Mouse (Mus musculus) testis, adult 2 months (tissue): ENCODE data around the gene Ttc22. TPM values are rescaled to one million over a fixed set of nuclear protein-coding genes. Genes with fewer than 3 reads are reported as not detected.

ENCODE experiments used
- H3K27ac ChIP-seq: fragments of 200-500 bp; 2 replicates; pipeline ENCODE4 v1.5.1; 2012; ENCODE audit warnings: low read depth, low read length; ENCODE audit not compliant: control insufficient read depth, insufficient read depth
- H3K27me3 ChIP-seq: fragments of 200-500 bp; 2 replicates; pipeline ENCODE4 v1.6.1; 2012; ENCODE audit warnings: mild to moderate bottlenecking, low read length, moderate library complexity; ENCODE audit not compliant: control insufficient read depth, insufficient read depth
- H3K36me3 ChIP-seq: fragments of 200-500 bp; 2 replicates; pipeline ENCODE4 v1.6.1; 2012; ENCODE audit warnings: mild to moderate bottlenecking, low read length; ENCODE audit not compliant: control insufficient read depth, insufficient read depth
- H3K4me1 ChIP-seq: fragments of 200-500 bp; 2 replicates; pipeline ENCODE4 v1.6.1; 2012; ENCODE audit warnings: low read length; ENCODE audit not compliant: control insufficient read depth, insufficient read depth
- H3K4me3 ChIP-seq: fragments of 200-500 bp; 2 replicates; pipeline ENCODE4 v1.5.1; 2012; ENCODE audit warnings: low read depth, mild to moderate bottlenecking, low read length, moderate library complexity, mixed read lengths; ENCODE audit not compliant: control insufficient read depth
- CTCF ChIP-seq: fragments of 200-500 bp; IDR thresholded peaks from 2 replicates; pipeline ENCODE4 v1.5.1; 2012; ENCODE audit warnings: low read depth, mild to moderate bottlenecking, inconsistent platforms, low read length, moderate library complexity; ENCODE audit not compliant: control insufficient read depth, insufficient read depth, insufficient replicate concordance
- POLR2A ChIP-seq: fragments of 200-500 bp; IDR thresholded peaks from 2 replicates; pipeline ENCODE4 v1.6.1; 2012; ENCODE audit warnings: low read depth, mild to moderate bottlenecking, inconsistent platforms, low read length, moderate library complexity; ENCODE audit not compliant: control insufficient read depth
- polyA plus RNA-seq: library from polyadenylated mRNA; depleted of rRNA; stranded (reverse); fragments of >200 nt; gene quantifications from 2 replicates; pipeline ENCODE4 v1.2.3, GENCODE M21; 2012

Gene Ttc22
- polyA plus RNA-seq, 1 experiment = 1.8 TPM

DNA sequence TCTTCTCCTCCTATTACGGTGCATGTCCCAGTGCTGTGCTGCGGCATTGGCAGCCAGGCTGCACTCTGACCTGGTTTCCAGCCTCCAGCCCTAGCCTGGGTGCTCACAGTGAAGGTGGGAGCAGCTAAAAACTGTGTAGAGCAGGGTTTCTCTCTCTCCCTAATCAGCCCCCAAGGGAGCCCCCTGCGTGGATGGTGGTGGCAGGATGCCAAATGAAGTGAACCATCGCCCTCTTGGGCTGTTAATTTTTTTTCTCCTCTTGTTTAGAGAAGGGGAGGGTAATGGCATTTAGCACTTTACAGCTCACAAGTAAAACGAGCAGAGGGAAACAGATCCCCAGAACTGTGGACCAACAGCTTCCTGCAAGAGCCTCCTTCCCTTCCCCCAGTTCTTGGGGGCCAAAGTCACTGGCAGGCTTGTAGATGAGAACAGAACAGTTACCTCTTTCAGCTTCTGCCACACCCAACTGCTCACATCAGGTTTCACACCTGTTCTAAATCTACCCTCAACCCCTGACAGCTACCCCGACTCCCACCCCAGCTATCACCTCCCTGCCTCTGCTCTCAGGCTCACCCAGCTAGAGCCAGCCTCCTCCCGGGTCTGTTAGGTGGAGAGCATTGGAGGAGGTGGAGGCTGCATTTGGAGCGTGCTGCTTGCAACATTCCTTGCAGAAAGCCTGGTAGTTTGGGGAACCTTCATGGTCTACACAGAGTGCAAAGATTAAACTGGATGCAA lies 21.4 kb downstream of the Ttc22 start:
- Histone ChIP-seq H3K4me3 (no peak overlapping the region), H3K4me1 (peaks cover 2% of the 10 kb centered on the region; the same call in 1 of the 2 replicates), H3K27ac (no peak overlapping the region), H3K27me3 (no peaks in the 10 kb centered on the region), H3K36me3 (no peaks in the 10 kb centered on the region)
- TF ChIP-seq POLR2A = no peak
- no peak for TF ChIP-seq CTCF

DNA sequence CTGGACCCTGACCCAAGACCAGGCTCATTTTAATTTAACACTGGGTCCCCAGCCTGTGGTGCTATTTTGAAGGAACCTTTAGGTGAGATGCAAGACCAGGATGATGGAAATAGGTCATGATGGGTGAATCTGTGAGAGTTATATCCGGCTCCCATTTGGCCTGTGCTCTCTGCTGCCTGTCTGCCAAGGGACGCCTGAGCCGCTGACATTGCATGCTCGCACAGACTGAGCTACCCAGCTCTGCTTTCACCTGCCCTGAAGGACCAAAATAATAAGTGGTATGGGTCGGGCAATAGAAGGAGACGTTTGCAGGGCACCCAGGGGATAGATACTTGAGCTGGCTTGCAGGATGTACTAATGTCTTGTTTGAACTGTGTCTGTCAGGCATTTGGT lies 22.0 kb downstream of the Ttc22 start:
- TF ChIP-seq POLR2A = no peak
- no peak for TF ChIP-seq CTCF
- Histone ChIP-seq H3K36me3 (no peaks in the 10 kb centered on the region), H3K27ac (no peak overlapping the region), H3K4me3 (no peak overlapping the region), H3K27me3 (no peaks in the 10 kb centered on the region), H3K4me1 (no peaks in the 10 kb centered on the region; the same call in 1 of the 2 replicates)

DNA sequence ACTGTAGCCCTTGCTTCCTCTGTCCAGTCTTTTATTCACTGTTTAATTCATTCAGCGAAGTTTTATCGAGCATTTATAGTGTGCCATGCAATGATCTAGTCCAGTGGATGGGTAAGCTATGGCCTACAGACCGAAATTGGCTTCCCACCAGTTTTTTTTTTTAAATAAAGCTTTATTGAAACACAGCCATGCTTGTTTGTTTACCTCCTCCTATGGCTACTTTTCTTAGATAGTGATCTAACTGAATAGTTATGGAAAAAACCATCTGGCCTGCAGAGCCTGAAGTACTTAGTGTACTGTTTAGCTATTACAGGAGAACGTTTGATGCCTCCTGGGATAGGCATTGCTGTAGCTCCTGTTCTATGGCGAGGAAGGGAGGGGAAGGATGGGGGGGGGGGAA lies 23.6 kb downstream of the Ttc22 start:
- no peak for TF ChIP-seq POLR2A
- no peak for TF ChIP-seq CTCF
- Histone ChIP-seq H3K27me3 (no peaks in the 10 kb centered on the region), H3K4me3 (no peak overlapping the region), H3K4me1 (peaks cover 3% of the 10 kb centered on the region), H3K27ac (no peak overlapping the region), H3K36me3 (no peaks in the 10 kb centered on the region)

DNA sequence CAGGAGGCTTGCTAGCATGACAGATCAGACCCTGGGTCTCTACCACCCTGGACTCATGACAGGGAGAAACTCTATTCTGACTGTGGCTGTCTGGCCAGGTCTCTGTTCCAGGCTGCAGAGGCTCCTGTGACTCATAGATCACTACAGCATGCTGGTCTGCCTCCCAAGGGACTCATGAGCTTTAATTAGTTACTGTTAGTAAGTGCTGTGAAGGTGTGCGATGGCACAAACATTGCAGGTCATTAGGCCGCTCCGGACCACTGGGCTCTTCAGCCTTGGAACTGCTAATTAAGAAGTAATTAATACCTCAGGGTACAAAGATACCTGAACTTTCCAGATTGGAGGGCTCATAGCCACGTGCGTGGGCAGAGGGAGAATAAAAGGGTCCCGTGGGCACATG lies 24.9 kb downstream of the Ttc22 start:
- no peak for TF ChIP-seq CTCF
- Histone ChIP-seq H3K4me3 (no peak overlapping the region), H3K4me1 (peaks cover 11% of the 10 kb centered on the region), H3K27ac (no peak overlapping the region), H3K27me3 (no peaks in the 10 kb centered on the region), H3K36me3 (no peaks in the 10 kb centered on the region)

DNA sequence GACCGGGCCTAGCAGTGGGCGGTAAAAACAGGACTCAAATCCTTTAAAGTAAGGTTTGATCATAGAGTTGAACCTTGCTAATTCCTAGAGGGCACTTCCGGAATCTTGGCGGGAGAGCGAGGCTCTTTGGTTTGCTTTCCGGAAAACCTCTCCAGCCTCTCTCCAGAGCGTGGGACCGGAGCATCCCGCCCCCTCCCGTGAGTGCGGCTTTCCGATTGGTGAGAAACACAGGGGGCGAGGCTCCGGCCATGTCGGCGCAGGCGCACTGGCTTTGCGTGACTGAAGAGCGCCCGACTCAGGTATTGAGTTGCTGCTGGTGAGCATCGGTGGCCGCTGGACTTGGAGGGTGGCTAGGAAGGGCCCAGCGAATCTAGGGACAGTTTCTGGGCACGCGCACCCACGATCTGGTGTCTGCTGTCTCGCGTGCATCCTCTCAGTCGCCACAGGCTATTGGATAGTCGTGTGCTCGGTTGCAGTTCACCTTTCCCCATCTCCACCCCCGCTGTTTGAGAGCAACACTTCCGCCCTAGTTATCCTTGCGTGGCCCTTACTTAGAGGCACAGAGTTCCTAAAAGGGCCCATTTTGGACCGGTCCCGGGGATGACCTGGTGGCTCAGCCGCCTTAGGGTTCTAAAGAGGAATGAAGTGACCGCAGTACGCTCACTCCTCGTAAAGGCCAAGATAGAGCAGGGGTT lies 28.7 kb downstream of the Ttc22 start, which contains the start of gene Pars2:
Pars2 (plus strand) TSS at position 237 of the 695 bp plus-strand sequence.
- H3K27ac ChIP-seq = peak within 1 kb of the TSS; percentile 59
- TF ChIP-seq CTCF = no peak
- TF ChIP-seq POLR2A = peak; percentile 91

DNA sequence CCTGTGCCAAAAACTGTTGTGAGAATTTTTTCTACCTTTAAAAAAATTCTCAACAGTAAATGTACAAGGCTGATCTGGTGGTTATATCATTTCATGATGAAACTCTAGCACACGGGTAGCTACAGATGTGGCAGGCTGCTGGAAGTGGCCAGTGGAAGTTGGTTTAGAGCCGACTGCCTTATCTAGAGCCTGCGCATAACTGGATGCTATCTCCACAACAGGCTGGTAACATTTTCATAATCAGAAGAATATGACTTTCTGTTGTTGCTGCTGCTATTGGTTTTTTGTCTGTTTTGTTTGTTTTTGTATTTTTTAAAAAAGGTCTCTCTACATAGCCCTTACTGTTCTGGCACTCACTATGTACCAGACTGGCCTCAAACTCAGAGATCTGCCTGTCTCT lies 30.3 kb downstream of the Ttc22 start:
- no peaks in the 10 kb centered on the region for H3K27me3 ChIP-seq
- TF ChIP-seq CTCF (no peak), POLR2A (no peak)
- H3K4me1 ChIP-seq = peaks cover 11% of the 10 kb centered on the region
- H3K27ac ChIP-seq = no peak overlapping the region
- no peaks in the 10 kb centered on the region for H3K36me3 ChIP-seq
- no peak overlapping the region for H3K4me3 ChIP-seq

More for the DNA sequence above, 28.7 kb downstream of the Ttc22 start, which contains the start of gene Pars2:
- no peaks in the 10 kb centered on the region for H3K36me3 ChIP-seq
- peaks cover 11% of the 10 kb centered on the region for H3K4me1 ChIP-seq
- H3K4me3 ChIP-seq = peak within 1 kb of the TSS; percentile 93
- H3K27me3 ChIP-seq = no peaks in the 10 kb centered on the region

DNA sequence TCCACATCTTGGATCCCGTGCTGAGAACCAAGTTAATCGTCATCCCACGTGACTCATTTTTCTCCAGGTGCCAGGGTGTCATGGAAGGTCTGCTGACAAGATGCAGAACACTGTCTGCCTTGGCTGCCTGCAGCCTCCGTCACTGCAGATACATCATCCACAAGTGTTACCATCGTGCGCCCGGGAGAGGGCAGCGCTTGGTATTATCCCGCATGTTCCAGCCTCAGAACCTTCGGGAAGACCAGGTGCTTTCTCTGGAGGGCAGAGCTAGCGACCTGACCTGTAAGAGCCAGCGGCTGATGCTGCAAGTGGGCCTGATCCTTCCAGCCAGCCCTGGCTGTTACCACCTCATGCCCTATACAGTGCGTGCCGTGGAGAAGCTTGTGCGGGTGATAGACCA lies 30.8 kb downstream of the Ttc22 start:
- H3K4me1 ChIP-seq = peaks cover 11% of the 10 kb centered on the region
- no peak overlapping the region for H3K27ac ChIP-seq
- H3K4me3 ChIP-seq = no peak overlapping the region
- H3K27me3 ChIP-seq = no peaks in the 10 kb centered on the region
- peaks cover under 1% of the 10 kb centered on the region; the same call in 1 of the 2 replicates for H3K36me3 ChIP-seq
- TF ChIP-seq POLR2A (0 out of 2 replicates have a peak, but pooled peaks have one; percentile 10), CTCF (no peak)
